Mouse (Mus musculus) activated CD4-positive, CD25-positive, alpha-beta regulatory T cell, adult 9 weeks (primary cell): ENCODE results near the gene Prox2. TPM values are rescaled to one million over a fixed set of nuclear protein-coding genes. Genes with fewer than 3 reads are reported as not detected.

Experiments used
- polyA plus RNA-seq: library from polyadenylated mRNA; unstranded; fragments of 100-300 nt; shearing (Covaris generic); gene quantifications from one replicate; pipeline ENCODE4 v1.2.1, GENCODE M21; 2017

The Prox2 gene
- 7.4 TPM for polyA plus RNA-seq

GRCm38 (mm10) chr12:85110698-85111592 is at the start of gene Prox2, which contains the start of gene Dlst:
Gene Prox2 (minus strand): TSS chr12:85110759.
Gene Dlst (plus strand): TSS chr12:85110833.

GRCm38 (mm10) chr12:85151002-85151774 is 40.6 kb upstream of the Prox2 start, which contains the start of gene Rps6kl1:
Gene Rps6kl1 (minus strand): TSS chr12:85151264.

Other genes with a start within 250 kb of the Prox2 start
- 0.09 TPM for gene Ltbp2, start 234.2 kb downstream of the Prox2 start, polyA plus RNA-seq
- 139 TPM for gene Fcf1, start 139.9 kb downstream of the Prox2 start, polyA plus RNA-seq
- gene Arel1, start 139.9 kb downstream of the Prox2 start, polyA plus RNA-seq: 62.1 TPM
- 25.9 TPM for gene Ylpm1, start 114.4 kb downstream of the Prox2 start, polyA plus RNA-seq
- 103 TPM for gene Dlst, start 74 bp upstream of the Prox2 start, polyA plus RNA-seq
- gene Rps6kl1, start 40.5 kb upstream of the Prox2 start, polyA plus RNA-seq: 0.90 TPM
- not detected for gene Pgf, start 67.0 kb upstream of the Prox2 start, polyA plus RNA-seq
- 117 TPM for gene Eif2b2, start 108.7 kb upstream of the Prox2 start, polyA plus RNA-seq
- 17.0 TPM for gene Mlh3, start 159.8 kb upstream of the Prox2 start, polyA plus RNA-seq
- gene Acyp1, start 177.7 kb upstream of the Prox2 start, polyA plus RNA-seq: 65.7 TPM
- 0.16 TPM for gene Zc2hc1c, start 177.8 kb upstream of the Prox2 start, polyA plus RNA-seq
- 14.1 TPM for gene Nek9, start 228.6 kb upstream of the Prox2 start, polyA plus RNA-seq